Mouse (Mus musculus) hindbrain, embryonic 13.5 days (tissue): ENCODE data around the gene Crtc2. TPM values are rescaled to one million over a fixed set of nuclear protein-coding genes. Genes with fewer than 3 reads are reported as not detected.
"Not testable (repeated sequence)": the region's sequence is repeated elsewhere in the genome, so short reads cannot be mapped to it uniquely, and the experiment has no call there.

Experiments
- ATAC-seq: fragments of 200-750 bp; cut with Nextera tagmentation; 2 replicates; pipeline ENCODE4 v1.8.0; 2017; ENCODE audit warnings: moderate TSS enrichment; ENCODE audit not compliant: low FRiP score
- H3K27ac ChIP-seq: fragments of 300-500 bp; sonication (generic); 2 replicates; pipeline ENCODE4 v1.5.1; 2015; ENCODE audit warnings: inconsistent platforms, mild to moderate bottlenecking, moderate library complexity
- H3K27me3 ChIP-seq: fragments of 300-500 bp; sonication (generic); 2 replicates; pipeline ENCODE4 v1.6.1; 2015; ENCODE audit warnings: mild to moderate bottlenecking, inconsistent platforms
- H3K36me3 ChIP-seq: fragments of 300-500 bp; sonication (generic); 2 replicates; pipeline ENCODE4 v1.6.1; 2015; ENCODE audit warnings: mild to moderate bottlenecking, inconsistent platforms
- H3K4me1 ChIP-seq: fragments of 300-500 bp; sonication (generic); replicated peaks from 2 replicates; pipeline ENCODE4 v1.6.1; 2015; ENCODE audit warnings: inconsistent platforms
- H3K4me2 ChIP-seq: fragments of 300-500 bp; sonication (generic); 2 replicates; pipeline ENCODE4 v1.6.1; 2015; ENCODE audit warnings: inconsistent platforms, mild to moderate bottlenecking, moderate library complexity
- H3K4me3 ChIP-seq: fragments of 300-500 bp; sonication (generic); 2 replicates; pipeline ENCODE4 v1.5.1; 2015; ENCODE audit warnings: mild to moderate bottlenecking, inconsistent platforms
- H3K9ac ChIP-seq: fragments of 300-500 bp; sonication (generic); 2 replicates; pipeline ENCODE4 v1.6.1; 2015; ENCODE audit warnings: mild to moderate bottlenecking, inconsistent platforms
- H3K9me3 ChIP-seq: fragments of 300-500 bp; sonication (generic); 2 replicates; pipeline ENCODE4 v1.6.1; 2016; ENCODE audit warnings: inconsistent platforms
- WGBS: fragments of 180-500 bp; shearing (Covaris S2); methylation state at CpG from one replicate; pipeline ENCODE4 v1.1.7; 2015; 5-methylcytosine and 5-hydroxymethylcytosine counted together
- polyA plus RNA-seq: library from polyadenylated mRNA; unstranded; fragments of >200 nt; fragmentation: Nextera tagmentation; extraction: Ambion mirVana; gene quantifications from 2 replicates; pipeline ENCODE4 v1.2.1, GENCODE M21; 2015

The Crtc2 gene
- polyA plus RNA-seq, 1 experiment from 2014 or later: 19.8 TPM

GRCm38 (mm10) chr3:90276858-90277257 lies 22.9 kb downstream of the Crtc2 start:
- no peak for ATAC-seq
- Histone ChIP-seq H3K27ac (no peak overlapping the region), H3K4me3 (no peak overlapping the region), H3K9ac (no peak overlapping the region), H3K4me2 (no peak overlapping the region), H3K4me1 (no peaks in the 10 kb centered on the region), H3K36me3 (peaks cover 87% of the 10 kb centered on the region), H3K27me3 (no peaks in the 10 kb centered on the region), H3K9me3 (no peaks in the 10 kb centered on the region)
- 48% methylated on average over 13 of the region's 16 CpGs for WGBS

GRCm38 (mm10) chr3:90277793-90278192 lies 23.8 kb downstream of the Crtc2 start:
- ATAC-seq: no peak
- 92% methylated on average over 9 of the region's 9 CpGs for WGBS
- Histone ChIP-seq H3K4me3 (no peak overlapping the region), H3K9me3 (no peaks in the 10 kb centered on the region), H3K4me2 (no peak overlapping the region), H3K9ac (no peak overlapping the region), H3K36me3 (peaks cover 79% of the 10 kb centered on the region), H3K4me1 (no peaks in the 10 kb centered on the region), H3K27me3 (no peaks in the 10 kb centered on the region), H3K27ac (no peak overlapping the region)

DNA sequence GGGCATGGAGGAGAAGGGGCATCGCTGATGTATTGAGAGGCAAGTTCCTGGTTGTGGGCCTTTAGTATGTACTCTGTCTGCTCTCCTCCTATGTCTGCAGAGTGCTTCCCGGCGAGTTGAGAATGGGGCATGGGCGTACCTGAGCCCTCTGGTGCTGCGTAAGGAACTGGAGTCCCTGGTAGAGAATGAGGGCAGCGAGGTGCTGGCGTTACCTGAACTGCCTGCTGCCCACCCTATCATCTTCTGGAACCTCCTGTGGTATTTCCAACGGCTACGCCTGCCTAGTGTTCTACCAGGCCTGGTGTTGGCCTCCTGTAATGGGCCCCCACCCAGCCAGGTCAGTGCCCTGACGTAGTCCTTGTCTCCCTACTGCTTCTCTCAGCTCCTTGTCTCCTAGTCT lies 24.2 kb downstream of the Crtc2 start:
- no peak overlapping the region for H3K27ac ChIP-seq
- H3K4me3 ChIP-seq: no peak overlapping the region
- no peak overlapping the region for H3K4me2 ChIP-seq
- no peak overlapping the region for H3K9ac ChIP-seq
- no peak for ATAC-seq
- peaks cover 75% of the 10 kb centered on the region for H3K36me3 ChIP-seq
- no peaks in the 10 kb centered on the region for H3K9me3 ChIP-seq
- H3K27me3 ChIP-seq: no peaks in the 10 kb centered on the region
- no peaks in the 10 kb centered on the region for H3K4me1 ChIP-seq
- WGBS: 94% methylated on average over 10 of the region's 10 CpGs

- H3K36me3 ChIP-seq: peaks cover 65% of the 10 kb centered on the region
- ATAC-seq: no peak
- H3K4me3 ChIP-seq: no peak overlapping the region
- H3K9ac ChIP-seq: no peak overlapping the region
- no peak overlapping the region for H3K4me2 ChIP-seq
- no peak overlapping the region for H3K27ac ChIP-seq
- H3K9me3 ChIP-seq: no peaks in the 10 kb centered on the region
- H3K4me1 ChIP-seq: no peaks in the 10 kb centered on the region
- H3K27me3 ChIP-seq: no peaks in the 10 kb centered on the region
- WGBS: 95% methylated on average over 9 of the region's 9 CpGs
These were observed 25.3 kb downstream of the Crtc2 start for GRCm38 (mm10) chr3:90279216-90279615.

- Histone ChIP-seq H3K27ac (no peak overlapping the region), H3K4me1 (no peaks in the 10 kb centered on the region), H3K9ac (no peak overlapping the region), H3K36me3 (peaks cover 63% of the 10 kb centered on the region), H3K4me2 (no peak overlapping the region), H3K9me3 (no peaks in the 10 kb centered on the region), H3K4me3 (no peak overlapping the region), H3K27me3 (no peaks in the 10 kb centered on the region)
- no peak for ATAC-seq
- 93% methylated on average over 7 of the region's 7 CpGs for WGBS
These were observed 25.8 kb downstream of the Crtc2 start for GRCm38 (mm10) chr3:90279743-90280142.

DNA sequence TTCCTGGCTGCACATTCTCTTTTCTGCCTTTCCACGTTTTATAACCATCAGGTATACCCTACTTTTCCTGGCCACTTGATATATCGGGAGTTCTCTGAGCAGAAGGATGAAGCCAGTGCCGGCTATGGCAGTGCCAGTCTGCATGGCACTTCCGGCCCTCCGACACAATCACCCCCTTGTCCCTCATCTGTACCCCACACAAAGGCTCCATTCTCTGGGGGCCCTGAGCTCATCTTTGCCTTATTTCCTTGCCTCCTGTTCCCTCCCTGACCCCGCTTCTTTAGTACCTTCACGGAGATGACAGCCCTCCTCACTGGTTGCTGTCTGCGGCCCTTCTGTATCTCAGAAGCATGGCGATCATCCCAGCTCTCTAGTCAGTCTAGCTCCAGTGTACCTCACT lies 26.7 kb downstream of the Crtc2 start:
- 85% methylated on average over 9 of the region's 9 CpGs for WGBS
- no peaks in the 10 kb centered on the region for H3K4me1 ChIP-seq
- no peak overlapping the region for H3K9ac ChIP-seq
- H3K27me3 ChIP-seq: no peaks in the 10 kb centered on the region
- no peaks in the 10 kb centered on the region for H3K9me3 ChIP-seq
- peaks cover 54% of the 10 kb centered on the region for H3K36me3 ChIP-seq
- H3K4me3 ChIP-seq: no peak overlapping the region
- H3K4me2 ChIP-seq: no peak overlapping the region
- no peak for ATAC-seq
- H3K27ac ChIP-seq: no peak overlapping the region

DNA sequence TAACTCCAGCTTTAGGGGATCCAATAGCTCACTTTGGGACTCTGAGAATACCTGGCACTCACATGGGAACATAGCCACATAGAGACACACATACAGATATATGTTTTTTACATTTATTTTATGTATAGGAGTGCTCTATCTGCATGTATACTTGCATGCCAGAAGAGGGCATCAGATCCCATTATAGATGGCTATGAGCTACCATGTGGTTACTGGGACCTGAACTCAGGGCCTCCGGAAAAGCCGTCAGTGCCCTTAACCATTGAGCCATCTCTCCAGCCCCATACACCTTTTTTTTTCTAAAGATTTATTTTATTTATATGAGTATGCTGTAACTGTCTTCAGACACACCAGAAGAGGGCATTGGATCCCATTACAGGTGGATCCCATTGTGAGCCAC lies 30.2 kb downstream of the Crtc2 start:
- no peaks in the 10 kb centered on the region for H3K9me3 ChIP-seq
- H3K4me3 ChIP-seq: no peak overlapping the region
- no peak overlapping the region for H3K9ac ChIP-seq
- H3K36me3 ChIP-seq: peaks cover 21% of the 10 kb centered on the region
- H3K4me2 ChIP-seq: no peak overlapping the region
- no peak for ATAC-seq
- no peaks in the 10 kb centered on the region for H3K27me3 ChIP-seq
- H3K4me1 ChIP-seq: no peaks in the 10 kb centered on the region
- no peak overlapping the region for H3K27ac ChIP-seq
- WGBS: 97% methylated on average over 2 of the region's 2 CpGs

- not testable (repeated sequence) for H3K36me3 ChIP-seq, ATAC-seq, H3K4me2 ChIP-seq, H3K27me3 ChIP-seq, H3K9me3 ChIP-seq, H3K9ac ChIP-seq, H3K4me3 ChIP-seq, H3K27ac ChIP-seq
- 73% methylated on average over 3 of the region's 3 CpGs for WGBS
- peaks cover 12% of the 10 kb centered on the region for H3K4me1 ChIP-seq
These were observed 35.4 kb downstream of the Crtc2 start for GRCm38 (mm10) chr3:90289403-90289802.

- no peaks in the 10 kb centered on the region for H3K27me3 ChIP-seq
- H3K9ac ChIP-seq: no peak overlapping the region
- no peak overlapping the region for H3K27ac ChIP-seq
- no peak for ATAC-seq
- no peak overlapping the region for H3K4me3 ChIP-seq
- H3K9me3 ChIP-seq: no peaks in the 10 kb centered on the region
- H3K4me2 ChIP-seq: no peak overlapping the region
- H3K36me3 ChIP-seq: no peaks in the 10 kb centered on the region
- WGBS: 81% methylated on average over 1 of the region's 1 CpGs
- peaks cover 24% of the 10 kb centered on the region for H3K4me1 ChIP-seq
These were observed 36.6 kb downstream of the Crtc2 start for GRCm38 (mm10) chr3:90290602-90291001.

- no peaks in the 10 kb centered on the region for H3K27me3 ChIP-seq
- peak overlapping the region; percentile 84 for H3K9ac ChIP-seq
- peaks cover 33% of the 10 kb centered on the region for H3K4me1 ChIP-seq
These were observed 38.0 kb downstream of the Crtc2 start for GRCm38 (mm10) chr3:90291982-90292344.

DNA sequence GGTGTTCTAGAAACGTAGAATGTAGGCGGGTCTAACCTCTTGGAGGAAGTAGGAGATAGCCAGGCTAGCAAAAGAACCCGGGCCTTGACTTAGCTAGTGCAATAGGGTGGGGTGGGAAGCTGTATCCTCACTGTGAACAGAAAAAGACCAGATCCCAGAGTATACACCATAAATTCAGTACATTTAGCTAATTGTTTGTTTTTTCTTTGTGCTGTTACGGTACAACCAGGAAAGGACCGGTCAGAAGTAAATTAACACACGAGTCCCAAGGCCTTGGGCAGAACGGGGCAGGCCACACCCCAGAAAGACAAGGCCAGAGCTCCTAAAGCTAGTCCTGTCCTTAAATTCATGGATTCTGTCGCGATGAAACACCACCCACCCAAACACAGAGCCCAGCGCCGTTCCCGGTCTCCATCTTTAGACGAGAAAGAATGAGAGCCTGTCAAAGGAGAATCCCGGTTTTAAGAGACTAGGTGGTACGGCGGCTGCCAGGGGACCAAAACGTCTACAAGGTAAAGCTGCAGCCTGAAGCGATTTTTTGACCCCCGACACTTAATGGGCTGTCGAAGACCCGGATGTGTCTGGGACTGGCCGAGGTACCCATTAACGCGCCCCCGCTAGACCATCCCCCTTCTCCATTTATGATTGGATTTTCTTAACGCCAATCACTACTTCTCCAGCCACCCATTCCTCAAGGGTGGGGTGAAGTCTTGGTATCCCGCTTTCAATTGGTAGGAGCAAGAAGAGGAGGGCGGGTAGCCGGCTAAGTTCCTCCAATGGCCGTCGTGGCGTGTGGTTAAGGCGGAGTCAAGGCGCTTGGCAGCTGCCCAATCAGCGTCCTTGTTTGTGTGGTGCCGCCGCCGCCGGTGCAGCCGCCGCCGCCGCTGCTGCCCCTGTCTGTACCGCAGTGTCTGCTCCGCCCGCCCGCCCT lies 38.6 kb downstream of the Crtc2 start, which contains the start of gene Gatad2b:
Gatad2b (plus strand) TSS at position 834 of the 931 bp plus-strand sequence.
- H3K4me2 ChIP-seq: peak within 1 kb of the TSS; percentile 93
- WGBS: 1% methylated on average over 34 of the region's 47 CpGs

More at GRCm38 (mm10) chr3:90291982-90292344, 38.0 kb downstream of the Crtc2 start:
- H3K9me3 ChIP-seq: no peaks in the 10 kb centered on the region
- peak overlapping the region; percentile 98 for H3K27ac ChIP-seq
- ATAC-seq: no peak
- peak overlapping the region; percentile 76 for H3K4me3 ChIP-seq
- no peaks in the 10 kb centered on the region for H3K36me3 ChIP-seq
- WGBS: 40% methylated on average over 2 of the region's 2 CpGs
- H3K4me2 ChIP-seq: peak overlapping the region; percentile 57

GRCm38 (mm10) chr3:90293352-90294063 lies 39.5 kb downstream of the Crtc2 start:
- H3K27ac ChIP-seq: peak overlapping the region; percentile 97
- peak; percentile 63 for ATAC-seq
- no peaks in the 10 kb centered on the region for H3K36me3 ChIP-seq
- under 1% methylated on average over 23 of the region's 68 CpGs for WGBS
- H3K4me3 ChIP-seq: peak overlapping the region; percentile 76
- H3K9ac ChIP-seq: peak overlapping the region; percentile 92
- peak overlapping the region; percentile 93 for H3K4me2 ChIP-seq
- no peaks in the 10 kb centered on the region for H3K27me3 ChIP-seq
- H3K9me3 ChIP-seq: no peaks in the 10 kb centered on the region
- H3K4me1 ChIP-seq: peaks cover 40% of the 10 kb centered on the region

More for the DNA sequence above, 38.6 kb downstream of the Crtc2 start, which contains the start of gene Gatad2b:
- Histone ChIP-seq H3K27ac (peak within 1 kb of the TSS; percentile 98), H3K4me3 (peak within 1 kb of the TSS; percentile 76), H3K36me3 (no peaks in the 10 kb centered on the region), H3K9ac (peak within 1 kb of the TSS; percentile 92), H3K9me3 (no peaks in the 10 kb centered on the region), H3K27me3 (no peaks in the 10 kb centered on the region), H3K4me1 (peaks cover 37% of the 10 kb centered on the region)
- ATAC-seq: peak; percentile 99
